ENCODE assay signal across 28 mouse cellular contexts in genomic region chr11:54646420-54646819, GRCm38 (mm10).
DNase-seq lines count a peak whose midpoint lies in the region; ATAC-seq and TF ChIP-seq lines count a peak whose summit lies in the region.
"Had no signal": no experiment of that assay in that cellular context is flagged by ENCODE, and none has a peak within 500 bp of the region (broad histone marks: within the 10 kb centered on the region; RNA-seq: fewer than 3 reads in every experiment).

No protein-coding gene starts in this region.

- no peak overlapping the region for H3K4me2 ChIP-seq in lung, embryonic 14.5 days
- H3K4me2 ChIP-seq in stomach, postnatal 0 days (replicated peaks; ENCODE audit: low read depth) = no peak overlapping the region
- H3K4me2 ChIP-seq: embryonic facial prominence, embryonic 13.5 days; forebrain, embryonic 12.5 days; heart, embryonic 12.5 days; hindbrain, embryonic 13.5 days; liver, embryonic 13.5 days; lung, embryonic 15.5 days; midbrain, embryonic 13.5 days; neural tube, embryonic 15.5 days had no signal

- H3K4me3 ChIP-seq in heart, adult 2 months = no peak overlapping the region
- no peak overlapping the region for H3K4me3 ChIP-seq in heart, embryonic 10.5 days
- H3K4me3 ChIP-seq in lung, embryonic 14.5 days (ENCODE audit: low read depth, low read length) = no peak overlapping the region
- H3K4me3 ChIP-seq in stomach, postnatal 0 days (ENCODE audit: low read depth, low read length) = no peak overlapping the region
- H3K4me3 ChIP-seq: embryonic facial prominence, embryonic 13.5 days; erythroblast, embryonic 14.5 days; forebrain, embryonic 12.5 days; heart, embryonic 12.5 days; hindbrain, embryonic 13.5 days; liver, embryonic 13.5 days; lung, embryonic 15.5 days; midbrain, embryonic 13.5 days; neural tube, embryonic 15.5 days had no signal

- no peak for TF ChIP-seq POLR2A in heart, adult 2 months (IDR thresholded peaks at IDR 0.05; ENCODE audit: insufficient read depth, low read depth, low read length)

- H3K27ac ChIP-seq in heart, adult 2 months = no peak overlapping the region
- H3K27ac ChIP-seq in heart, embryonic 10.5 days = no peak overlapping the region
- no peak overlapping the region for H3K27ac ChIP-seq in lung, embryonic 14.5 days (ENCODE audit: low read depth)
- no peak overlapping the region for H3K27ac ChIP-seq in stomach, postnatal 0 days (replicated peaks)
- H3K27ac ChIP-seq: embryonic facial prominence, embryonic 13.5 days; forebrain, embryonic 12.5 days; hindbrain, embryonic 13.5 days; liver, embryonic 13.5 days; lung, embryonic 15.5 days; midbrain, embryonic 13.5 days; neural tube, embryonic 15.5 days had no signal

- H3K79me2 ChIP-seq in heart, adult 2 months (replicated peaks; ENCODE audit: control insufficient read depth, insufficient read depth, low read length) = no peaks in the 10 kb centered on the region

- no peaks in the 10 kb centered on the region for H3K4me1 ChIP-seq in heart, adult 2 months (ENCODE audit: control insufficient read depth, insufficient read depth, low read length)
- H3K4me1 ChIP-seq in heart, embryonic 10.5 days = no peaks in the 10 kb centered on the region
- H3K4me1 ChIP-seq in lung, embryonic 14.5 days (ENCODE audit: insufficient read depth) = no peaks in the 10 kb centered on the region
- no peaks in the 10 kb centered on the region for H3K4me1 ChIP-seq in stomach, postnatal 0 days (replicated peaks; ENCODE audit: control insufficient read depth, insufficient read depth)
- H3K4me1 ChIP-seq: embryonic facial prominence, embryonic 13.5 days; forebrain, embryonic 12.5 days; hindbrain, embryonic 13.5 days; liver, embryonic 13.5 days; lung, embryonic 15.5 days; midbrain, embryonic 13.5 days; neural tube, embryonic 15.5 days had no signal

- H3K9me3 ChIP-seq in heart, embryonic 10.5 days = no peaks in the 10 kb centered on the region
- no peaks in the 10 kb centered on the region; the same call in 1 of the 2 replicates for H3K9me3 ChIP-seq in lung, embryonic 14.5 days (ENCODE audit: low read depth, low read length)
- H3K9me3 ChIP-seq in stomach, postnatal 0 days (ENCODE audit: control insufficient read depth, low read length) = no peaks in the 10 kb centered on the region
- H3K9me3 ChIP-seq: embryonic facial prominence, embryonic 13.5 days; forebrain, embryonic 12.5 days; heart, embryonic 12.5 days; hindbrain, embryonic 13.5 days; liver, embryonic 13.5 days; lung, embryonic 15.5 days; midbrain, embryonic 13.5 days; neural tube, embryonic 15.5 days had no signal

- TF ChIP-seq CTCF in heart, adult 2 months (IDR thresholded peaks at IDR 0.05) = peak; percentile 31; the same call in 1 of the 2 replicates
- 0 out of 2 replicates have a peak, but pooled peaks have one; percentile 11 for TF ChIP-seq CTCF in lung, embryonic 14.5 days (IDR thresholded peaks at IDR 0.05; ENCODE audit: low read depth)
- TF ChIP-seq CTCF in stomach, postnatal 0 days (IDR thresholded peaks at IDR 0.05; ENCODE audit: low read depth) = peak; percentile 33; the same call in 1 of the 2 replicates

- DNase-seq in heart, adult 2 months = no peak
- no peak for DNase-seq in heart, embryonic 10.5 days (ENCODE audit: low spot score)
- DNase-seq in lung, embryonic 14.5 days = no peak
- no peak for DNase-seq in lung, postnatal 10 days
- DNase-seq in ES-CJ7 (ENCODE audit: low read depth, low spot score) = peak; percentile 47
- no peak for DNase-seq in stomach, postnatal 0 days (ENCODE audit: low spot score)
- no peak for DNase-seq in right cerebral cortex, postnatal 10 days (ENCODE audit: low spot score in 2 of 2)
- DNase-seq: adrenal gland, postnatal 25 days; cerebellum, adult 11-12 months; cerebellum, adult 9-11 months; gastrocnemius, postnatal 25 days; heart, adult 11 months; heart, postnatal 4 days; kidney, adult 11 months; kidney, postnatal 14 days; left cerebral cortex, postnatal 4 days; liver, embryonic 13.5 days; lung, postnatal 4 days; thymus, postnatal 4 days had no signal

- intact Hi-C loops in heart, adult 2 months (cut with DNase I) = no loop called here

- WGBS in heart, adult 2 months = 92% methylated on average over 4 of the region's 4 CpGs
- 90% methylated on average over 4 of the region's 4 CpGs for WGBS in heart, embryonic 10.5 days
- 93% methylated on average over 4 of the region's 4 CpGs for WGBS in lung, embryonic 14.5 days
- WGBS in stomach, postnatal 0 days = 97% methylated on average over 4 of the region's 4 CpGs

- H3K36me3 ChIP-seq in heart, adult 2 months (ENCODE audit: control insufficient read depth, insufficient read depth, low read length) = no peaks in the 10 kb centered on the region
- H3K36me3 ChIP-seq in heart, embryonic 10.5 days = peaks cover 22% of the 10 kb centered on the region; the same call in 1 of the 2 replicates
- H3K36me3 ChIP-seq in lung, embryonic 14.5 days (ENCODE audit: insufficient read depth) = peaks cover 12% of the 10 kb centered on the region; the same call in 1 of the 2 replicates
- peaks cover 2% of the 10 kb centered on the region; the same call in 1 of the 2 replicates for H3K36me3 ChIP-seq in stomach, postnatal 0 days (ENCODE audit: control insufficient read depth, insufficient read depth, low read length)

- no peak for ATAC-seq in lung, embryonic 14.5 days (ENCODE audit: insufficient read depth)
- no peak for ATAC-seq in stomach, postnatal 0 days (ENCODE audit: low FRiP score, low TSS enrichment)
- ATAC-seq: CD4-positive, CD25-positive, alpha-beta regulatory T cell, adult 4 months; midbrain, embryonic 13.5 days had no signal

- no peak overlapping the region for H3K9ac ChIP-seq in heart, adult 2 months (ENCODE audit: low read depth, low read length)
- H3K9ac ChIP-seq in lung, embryonic 14.5 days = no peak overlapping the region
- H3K9ac ChIP-seq in stomach, postnatal 0 days (ENCODE audit: low read length) = no peak overlapping the region
- H3K9ac ChIP-seq: embryonic facial prominence, embryonic 13.5 days; forebrain, embryonic 12.5 days; heart, embryonic 12.5 days; hindbrain, embryonic 13.5 days; liver, embryonic 13.5 days; lung, embryonic 15.5 days; midbrain, embryonic 13.5 days; neural tube, embryonic 15.5 days had no signal

- H3K27me3 ChIP-seq in heart, adult 2 months (ENCODE audit: control insufficient read depth, insufficient read depth, low read length) = no peaks in the 10 kb centered on the region
- no peaks in the 10 kb centered on the region for H3K27me3 ChIP-seq in heart, embryonic 10.5 days (ENCODE audit: insufficient read depth, poor library complexity, severe bottlenecking)
- H3K27me3 ChIP-seq in lung, embryonic 14.5 days (ENCODE audit: insufficient read depth, low read length) = no peaks in the 10 kb centered on the region
- no peaks in the 10 kb centered on the region for H3K27me3 ChIP-seq in stomach, postnatal 0 days (ENCODE audit: control insufficient read depth, insufficient read depth, low read length)
- H3K27me3 ChIP-seq: embryonic facial prominence, embryonic 13.5 days; forebrain, embryonic 12.5 days; heart, embryonic 12.5 days; hindbrain, embryonic 13.5 days; liver, embryonic 13.5 days; lung, embryonic 15.5 days; midbrain, embryonic 13.5 days; neural tube, embryonic 15.5 days had no signal

- TF ChIP-seq EP300 in heart, adult 2 months (IDR thresholded peaks at IDR 0.05; ENCODE audit: insufficient read depth, low read depth, low read length) = no peak
- no peak for TF ChIP-seq EP300 in stomach, postnatal 0 days (optimal IDR thresholded peaks at IDR 0.05)
